ENCODE assay signal across 8 mouse cellular contexts in the genomic region with DNA sequence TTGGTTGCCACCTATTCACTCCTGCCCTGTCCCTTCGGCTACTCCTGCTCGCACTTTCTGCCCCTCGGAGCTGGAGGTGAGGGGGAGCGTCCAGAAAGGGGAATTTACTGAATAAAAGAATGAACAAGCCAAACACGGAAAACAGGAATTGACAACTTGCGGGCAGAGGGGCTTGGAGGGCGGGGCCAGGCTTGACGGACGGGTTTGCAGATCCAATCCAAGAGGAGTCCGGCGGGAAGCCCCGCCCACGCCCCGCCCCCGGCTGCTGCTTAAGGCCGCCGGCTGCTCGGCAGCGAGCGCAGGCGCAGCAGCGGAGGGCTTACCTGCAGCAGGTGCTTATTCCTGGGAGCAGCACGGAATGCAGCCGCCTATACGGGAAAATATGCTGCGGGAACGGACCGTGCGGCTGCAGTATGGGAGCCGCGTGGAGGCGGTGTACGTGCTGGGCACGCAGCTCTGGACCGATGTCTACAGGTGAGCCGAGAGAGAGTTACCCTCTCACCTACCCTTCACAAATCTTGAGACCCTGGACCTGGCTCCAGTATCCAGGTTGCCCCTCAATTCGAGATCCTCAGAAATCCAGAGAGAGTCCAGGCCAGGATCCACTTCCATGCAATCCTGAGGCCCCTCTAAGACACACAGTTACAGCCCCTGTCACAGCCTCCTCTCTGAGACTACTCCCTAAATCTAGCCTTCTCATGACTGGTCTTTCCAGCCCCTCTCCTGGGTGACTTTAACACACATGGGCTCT. TPM values are rescaled to one million over a fixed set of nuclear protein-coding genes. Genes with fewer than 3 reads are reported as not detected.
DNase-seq lines count a peak whose midpoint lies in the region; ATAC-seq lines count a peak whose summit lies in the region.

Gene Padi2, plus strand, starts transcription at position 269 of the 751 bp plus-strand sequence.

- no peak within 1 kb of the TSS for H3K27ac ChIP-seq in limb, embryonic 10.5 days
- no peak within 1 kb of the TSS for H3K27ac ChIP-seq in midbrain, embryonic 11.5 days (ENCODE audit: low read depth, low read length)

- ATAC-seq in midbrain, embryonic 11.5 days (ENCODE audit: low FRiP score), result peak; percentile 86

- H3K36me3 ChIP-seq in limb, embryonic 10.5 days, result no peaks in the 10 kb centered on the region
- H3K36me3 ChIP-seq in midbrain, embryonic 11.5 days (ENCODE audit: control insufficient read depth, insufficient read depth, low read length), result no peaks in the 10 kb centered on the region

- no peak within 1 kb of the TSS for H3K9ac ChIP-seq in midbrain, embryonic 11.5 days (ENCODE audit: low read length)

- peak within 1 kb of the TSS; percentile 49 for H3K4me2 ChIP-seq in midbrain, embryonic 11.5 days

- H3K4me3 ChIP-seq in limb, embryonic 10.5 days, result peak within 1 kb of the TSS; percentile 46
- peak within 1 kb of the TSS; percentile 27 for H3K4me3 ChIP-seq in midbrain, embryonic 11.5 days (ENCODE audit: low read depth, low read length)

- 4% methylated on average over 37 of the region's 37 CpGs for whole genome bisulfite sequencing in limb, embryonic 10.5 days
- WGBS in midbrain, embryonic 11.5 days, result 3% methylated on average over 37 of the region's 37 CpGs

- H3K4me1 ChIP-seq in limb, embryonic 10.5 days, result peaks cover 30% of the 10 kb centered on the region
- H3K4me1 ChIP-seq in midbrain, embryonic 11.5 days (ENCODE audit: control insufficient read depth, insufficient read depth, low read length), result peaks cover 4% of the 10 kb centered on the region; the same call in 1 of the 2 replicates

- peaks cover 77% of the 10 kb centered on the region for H3K27me3 ChIP-seq in limb, embryonic 10.5 days (ENCODE audit: low read depth, poor library complexity, severe bottlenecking)
- H3K27me3 ChIP-seq in midbrain, embryonic 11.5 days (ENCODE audit: control insufficient read depth, insufficient read depth, low read length), result peaks cover 16% of the 10 kb centered on the region

- no peaks in the 10 kb centered on the region for H3K9me3 ChIP-seq in limb, embryonic 10.5 days (replicated peaks)
- H3K9me3 ChIP-seq in midbrain, embryonic 11.5 days (ENCODE audit: control insufficient read depth, low read length), result no peaks in the 10 kb centered on the region

- DNase-seq in adrenal gland, postnatal 36 days, result peak; percentile 58 to 73
- DNase-seq in embryo, embryonic 9.5 days (ENCODE audit: extremely low spot score), result peak; percentile 84
- peak; percentile 97 for DNase-seq in heart, adult 11 months
- DNase-seq in kidney, adult 11 months, result peak; percentile 74
- DNase-seq in limb, embryonic 10.5 days (ENCODE audit: low spot score), result peak; percentile 91
- DNase-seq in midbrain, embryonic 11.5 days (ENCODE audit: low spot score, missing footprints), result peak; percentile 99
- DNase-seq in right cerebral cortex, postnatal 36 days (ENCODE audit: low spot score in 2 of 2), result peak; percentile 43 to 59
- DNase-seq in adipocyte (ENCODE audit: low spot score), result no peak

RNA-seq across cellular contexts. Expression of gene Padi2, which starts in this region (rescaled TPM):
- 10 to 100 TPM in 1 of 2 experiments, under 1 TPM in 1; 0.76 to 10.4 TPM for total RNA-seq in adrenal gland, postnatal 36 days (2021)
- polyA plus RNA-seq in limb, embryonic 10.5 days (2016; fragmentation: Nextera tagmentation; extraction: Ambion mirVana), result 0.05 and 0.33 TPM in 2 replicates
- polyA plus RNA-seq in midbrain, embryonic 11.5 days (2014; fragmentation: Nextera tagmentation; extraction: Ambion mirVana), result 0.47 and 0.49 TPM in 2 replicates

Comparison
In these comparisons a context has a peak if more than half of its experiments do, and no peak if none do; other contexts are left out.
1. Peak in DNase-seq and H3K4me3 ChIP-seq in limb, embryonic 10.5 days; RNA of the gene not detected or under 1 TPM.
2. Peak in DNase-seq, ATAC-seq, H3K4me3 ChIP-seq and H3K4me2 ChIP-seq in midbrain, embryonic 11.5 days; RNA of the gene not detected or under 1 TPM.